Mouse (Mus musculus): ENCODE measurements around the gene Gtf2i. TPM values are rescaled to one million over a fixed set of nuclear protein-coding genes. Genes with fewer than 3 reads are reported as not detected.
"Not testable (repeated sequence)": the region's sequence is repeated elsewhere in the genome, so short reads cannot be mapped to it uniquely, and the experiment has no call there.

Gene Gtf2i
- 100 to 1,000 TPM; 201 to 208 TPM for total RNA-seq (2021)

- intact Hi-C loops (cut with DNase I): loop anchor here (10.0 kb wide), 1 partner anchor 130 kb away; the partner anchor contains the start of gene Gtf2ird2
- peak; percentile 88 to 91 for DNase-seq
Observed at GRCm38 (mm10) chr5:134314688-134315622, at the start of gene Gtf2i. Gtf2i (minus strand) TSS chr5:134314760.

- no peak for DNase-seq
- intact Hi-C loops (cut with DNase I): no loop called here
Observed at GRCm38 (mm10) chr5:134359101-134359500, 44.5 kb upstream of the Gtf2i start.

GRCm38 (mm10) chr5:134355372-134355771 is 40.8 kb upstream of the Gtf2i start:
- DNase-seq; intact Hi-C loops (cut with DNase I): not testable (repeated sequence)

- intact Hi-C loops (cut with DNase I): no loop called here
- no peak for DNase-seq
Observed at GRCm38 (mm10) chr5:134353117-134353516, 38.6 kb upstream of the Gtf2i start.

- peak; percentile 20 to 25 for DNase-seq
- intact Hi-C loops (cut with DNase I): no loop called here
Observed at GRCm38 (mm10) chr5:134352527-134353001, 38.0 kb upstream of the Gtf2i start.

GRCm38 (mm10) chr5:134350660-134351059 is 36.1 kb upstream of the Gtf2i start:
- peak; percentile 55 to 56 for DNase-seq
- intact Hi-C loops (cut with DNase I): no loop called here

GRCm38 (mm10) chr5:134347066-134347465 is 32.5 kb upstream of the Gtf2i start:
- DNase-seq: no peak
- intact Hi-C loops (cut with DNase I): no loop called here

- DNase-seq: peak in 1 of 2 experiments; percentile 25
- intact Hi-C loops (cut with DNase I): no loop called here
Observed at GRCm38 (mm10) chr5:134345449-134345848, 30.9 kb upstream of the Gtf2i start.

GRCm38 (mm10) chr5:134344076-134344475 is 29.5 kb upstream of the Gtf2i start:
- intact Hi-C loops (cut with DNase I): loop anchor here (5.0 kb wide), 1 partner anchor 67 kb away; no protein-coding TSS in a partner anchor
- DNase-seq: no peak

GRCm38 (mm10) chr5:134343530-134343929 is 29.0 kb upstream of the Gtf2i start:
- intact Hi-C loops (cut with DNase I): loop anchor here (2.0 to 5.0 kb wide), 3 partner anchors 66 to 163 kb away; no protein-coding TSS in a partner anchor
- not testable (repeated sequence) for DNase-seq

GRCm38 (mm10) chr5:134342503-134343205 is 28.1 kb upstream of the Gtf2i start:
- intact Hi-C loops (cut with DNase I): loop anchor here (2.0 to 5.0 kb wide), 3 partner anchors 65 to 162 kb away; no protein-coding TSS in a partner anchor
- DNase-seq: peak; percentile 23 to 24

- intact Hi-C loops (cut with DNase I): loop anchor here (2.0 to 5.0 kb wide), 3 partner anchors 64 to 161 kb away; no protein-coding TSS in a partner anchor
- no peak for DNase-seq
Observed at GRCm38 (mm10) chr5:134341721-134342120, 27.2 kb upstream of the Gtf2i start.

- intact Hi-C loops (cut with DNase I): loop anchor here (5.0 kb wide), 1 partner anchor 64 kb away; no protein-coding TSS in a partner anchor
- peak; percentile 14 to 15 for DNase-seq
Observed at GRCm38 (mm10) chr5:134341321-134341720, 26.8 kb upstream of the Gtf2i start.

GRCm38 (mm10) chr5:134340101-134340522 is 25.6 kb upstream of the Gtf2i start:
- DNase-seq: no peak
- intact Hi-C loops (cut with DNase I): loop anchor here (5.0 kb wide), 1 partner anchor 63 kb away; no protein-coding TSS in a partner anchor

- DNase-seq; intact Hi-C loops (cut with DNase I): not testable (repeated sequence)
Observed at GRCm38 (mm10) chr5:134337012-134337411, 22.5 kb upstream of the Gtf2i start.

GRCm38 (mm10) chr5:134332743-134333142 is 18.2 kb upstream of the Gtf2i start:
- intact Hi-C loops (cut with DNase I): no loop called here
- DNase-seq: no peak

GRCm38 (mm10) chr5:134330082-134330481 is 15.5 kb upstream of the Gtf2i start:
- intact Hi-C loops (cut with DNase I): no loop called here
- DNase-seq: no peak

- no peak for DNase-seq
- intact Hi-C loops (cut with DNase I): no loop called here
Observed at GRCm38 (mm10) chr5:134329311-134329710, 14.8 kb upstream of the Gtf2i start.

GRCm38 (mm10) chr5:134328482-134329001 is 14.0 kb upstream of the Gtf2i start:
- no peak for DNase-seq

GRCm38 (mm10) chr5:134325856-134326566 is 11.5 kb upstream of the Gtf2i start:
- intact Hi-C loops (cut with DNase I): no loop called here
- no peak for DNase-seq

More at GRCm38 (mm10) chr5:134328482-134329001, 14.0 kb upstream of the Gtf2i start:
- intact Hi-C loops (cut with DNase I): no loop called here
